ENCODE assay signal across 15 mouse cellular contexts in genomic region chr11:56823471-56823870, GRCm38 (mm10).
"Had no signal": no experiment of that assay in that cellular context is flagged by ENCODE, and none has a peak within 500 bp of the region (broad histone marks: within the 10 kb centered on the region; RNA-seq: fewer than 3 reads in every experiment).

No protein-coding gene starts in this region.

- DNase-seq: lung, adult 2 months; lung, postnatal 14 days; lung, postnatal 36 days; right cerebral cortex, postnatal 14 days; thymus, adult 2 months; thymus, postnatal 25 days; thymus, postnatal 4 days had no signal

- H3K27me3 ChIP-seq: lung, embryonic 15.5 days; megakaryocyte, embryonic 14.5 days; midbrain, embryonic 13.5 days; midbrain, embryonic 15.5 days; neural tube, embryonic 12.5 days; stomach, embryonic 15.5 days had no signal

- H3K9ac ChIP-seq: lung, embryonic 15.5 days; midbrain, embryonic 13.5 days; midbrain, embryonic 15.5 days; neural tube, embryonic 12.5 days; stomach, embryonic 15.5 days had no signal

- H3K4me1 ChIP-seq: lung, embryonic 15.5 days; megakaryocyte, embryonic 14.5 days; midbrain, embryonic 13.5 days; midbrain, embryonic 15.5 days; neural tube, embryonic 12.5 days; stomach, embryonic 15.5 days had no signal

- H3K27ac ChIP-seq: lung, embryonic 15.5 days; macrophage; midbrain, embryonic 13.5 days; midbrain, embryonic 15.5 days; neural tube, embryonic 12.5 days; stomach, embryonic 15.5 days; stomach, postnatal 0 days had no signal

- H3K4me3 ChIP-seq: lung, embryonic 15.5 days; megakaryocyte, embryonic 14.5 days; midbrain, embryonic 13.5 days; midbrain, embryonic 15.5 days; neural tube, embryonic 12.5 days; stomach, embryonic 15.5 days had no signal

- H3K36me3 ChIP-seq: lung, embryonic 15.5 days; midbrain, embryonic 13.5 days; midbrain, embryonic 15.5 days; neural tube, embryonic 12.5 days; stomach, embryonic 15.5 days had no signal
